Mouse (Mus musculus) C2C12 (cell line): ENCODE data around the gene Iqca.

Experiments
- CTCF ChIP-seq: IDR thresholded peaks from one replicate; pipeline ENCODE4 v1.5.1; 2011; ENCODE audit not compliant: control insufficient read depth, insufficient read depth, insufficient read length
- MAX ChIP-seq: IDR thresholded peaks from one replicate; pipeline ENCODE4 v1.6.1; 2011; ENCODE audit warnings: mild to moderate bottlenecking, control low read depth
- MYOG ChIP-seq: IDR thresholded peaks from one replicate; pipeline ENCODE4 v1.6.1; 2011; ENCODE audit not compliant: control insufficient read depth, insufficient read length; ENCODE audit errors: extremely low read depth
- USF1 ChIP-seq: IDR thresholded peaks from one replicate; pipeline ENCODE4 v1.6.1; 2011; ENCODE audit warnings: low read depth, mild to moderate bottlenecking, control low read depth, moderate library complexity

GRCm38 (mm10) chr1:90120706-90121105, 32.5 kb downstream of the Iqca start:
- TF ChIP-seq CTCF (no peak), MYOG (no peak), USF1 (no peak), MAX (no peak)
